Mouse (Mus musculus) E14TG2a.4 (cell line): Measurements from ENCODE around the gene Mapk14.

ENCODE experiments used
- H3K27me3 ChIP-seq: 2 replicates; pipeline ENCODE4 v1.6.1; 2014; ENCODE audit warnings: low read length, control low read depth; ENCODE audit not compliant: insufficient read depth
- H3K36me3 ChIP-seq: 2 replicates; pipeline ENCODE4 v1.6.1; 2014; ENCODE audit warnings: low read length, control low read depth; ENCODE audit not compliant: insufficient read depth
- H3K4me1 ChIP-seq: replicated peaks from 2 replicates; pipeline ENCODE4 v1.6.1; 2014; ENCODE audit warnings: low read depth, low read length, control low read depth
- H3K4me3 ChIP-seq: replicated peaks from 2 replicates; pipeline ENCODE4 v1.5.1; 2014; ENCODE audit warnings: mild to moderate bottlenecking, low read length
- H3K9me3 ChIP-seq: 2 replicates; pipeline ENCODE4 v1.6.1; 2014; ENCODE audit warnings: low read length, control low read depth
- CTCF ChIP-seq: conservative IDR thresholded peaks from 2 replicates; pipeline ENCODE4 v1.5.1; 2014; ENCODE audit warnings: low read length
- NANOG ChIP-seq: IDR thresholded peaks from 2 replicates; pipeline ENCODE4 v1.6.1; 2014; ENCODE audit warnings: borderline replicate concordance, low read length, mixed read lengths
- POU5F1 ChIP-seq: IDR thresholded peaks from 2 replicates; pipeline ENCODE4 v1.6.1; 2014; ENCODE audit warnings: low read length, borderline replicate concordance

The Mapk14 gene

DNA sequence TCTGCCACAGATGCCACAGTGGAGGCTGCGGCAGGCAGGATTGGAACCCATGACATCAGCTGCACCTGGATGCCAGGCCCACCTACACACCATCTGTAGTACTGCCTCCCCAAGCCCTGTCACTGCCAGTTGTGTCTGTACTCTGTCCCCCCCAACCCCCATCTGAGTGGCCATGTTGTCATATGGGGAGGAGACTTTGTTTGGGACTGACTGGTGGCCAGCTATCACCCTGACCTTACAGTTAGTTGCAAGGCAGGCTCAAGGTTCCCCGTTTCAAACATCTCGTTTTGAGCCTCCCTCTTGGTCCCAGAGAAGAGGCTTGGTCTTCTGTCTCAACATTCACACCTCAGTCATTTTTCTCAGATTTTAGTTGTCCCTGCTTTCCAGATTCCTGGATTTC is 88.6 kb downstream of the Mapk14 start:
- Histone ChIP-seq H3K36me3 (peaks cover 21% of the 10 kb centered on the region), H3K4me3 (no peak overlapping the region), H3K4me1 (peaks cover 86% of the 10 kb centered on the region), H3K27me3 (no peaks in the 10 kb centered on the region), H3K9me3 (no peaks in the 10 kb centered on the region)
- TF ChIP-seq NANOG (no peak), POU5F1 (no peak), CTCF (no peak)

DNA sequence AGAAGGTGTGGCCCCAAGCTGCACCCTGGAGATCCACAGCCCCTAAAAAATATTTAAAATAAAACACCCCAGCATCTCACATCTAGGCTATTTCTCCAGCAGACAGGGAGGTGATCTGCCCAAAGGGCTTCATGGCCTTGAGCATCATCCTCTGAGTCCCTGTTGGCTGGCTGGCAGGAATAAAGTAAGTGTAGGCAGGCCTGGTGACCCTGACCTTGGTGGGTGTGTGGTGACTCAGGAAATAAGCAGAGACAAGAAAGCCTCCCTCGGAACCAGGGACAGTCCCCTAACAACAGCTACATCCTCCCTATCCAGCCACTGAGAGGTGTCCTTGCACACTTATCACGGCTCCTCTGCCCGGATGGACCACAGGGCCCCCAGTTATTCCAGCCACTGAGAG is 89.7 kb downstream of the Mapk14 start:
- TF ChIP-seq POU5F1 (no peak), CTCF (no peak)
- peak overlapping the region; percentile 39 for H3K4me3 ChIP-seq

DNA sequence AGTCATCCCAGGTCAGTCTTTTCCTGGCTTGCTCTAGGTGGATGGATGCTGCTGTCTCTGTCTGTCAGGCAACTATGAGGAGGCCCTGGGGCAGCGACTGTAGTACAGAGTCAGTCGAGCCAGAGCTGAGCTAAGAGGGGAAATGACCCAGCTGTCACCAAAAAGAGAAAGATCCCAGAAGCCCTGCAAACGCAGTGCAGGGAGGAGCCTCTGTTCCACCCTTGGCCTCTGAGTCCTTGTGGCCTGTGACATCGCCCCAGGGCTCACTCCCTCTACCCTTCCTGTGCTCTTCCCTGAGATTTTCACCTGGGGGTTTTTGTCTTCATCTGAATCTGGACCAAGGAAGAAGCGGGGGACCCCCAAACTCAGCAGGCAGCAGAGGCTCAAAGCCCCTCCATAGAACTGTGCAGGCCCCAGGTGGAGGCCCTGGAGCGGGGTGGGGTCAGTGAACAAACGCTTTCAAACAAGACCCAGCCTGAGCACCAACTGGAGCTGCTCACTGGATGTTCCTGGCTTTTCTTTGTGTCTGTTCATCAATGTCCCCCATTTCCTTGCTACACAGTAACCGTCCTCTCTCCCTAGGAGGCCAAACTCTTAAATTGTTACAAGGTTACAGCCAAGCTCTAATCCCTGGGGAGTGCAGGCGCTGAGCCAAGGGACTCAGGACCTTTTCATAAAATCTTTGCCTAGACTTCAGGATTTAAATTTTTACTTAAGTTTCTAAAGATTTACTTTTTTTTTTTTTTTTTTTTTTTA is 90.3 kb downstream of the Mapk14 start:
- peak overlapping the region; percentile 39 for H3K4me3 ChIP-seq
- no peaks in the 10 kb centered on the region for H3K9me3 ChIP-seq
- H3K4me1 ChIP-seq, result peaks cover 89% of the 10 kb centered on the region
- TF ChIP-seq NANOG (peak; percentile 45; the same call in 1 of the 2 replicates), POU5F1 (no peak)
- H3K27me3 ChIP-seq, result no peaks in the 10 kb centered on the region
- H3K36me3 ChIP-seq, result peaks cover 26% of the 10 kb centered on the region

More for the DNA sequence above, 89.7 kb downstream of the Mapk14 start:
- no peaks in the 10 kb centered on the region for H3K9me3 ChIP-seq
- H3K27me3 ChIP-seq, result no peaks in the 10 kb centered on the region
- peaks cover 89% of the 10 kb centered on the region for H3K4me1 ChIP-seq
- peaks cover 21% of the 10 kb centered on the region for H3K36me3 ChIP-seq

- no peaks in the 10 kb centered on the region for H3K9me3 ChIP-seq
- peaks cover 22% of the 10 kb centered on the region for H3K36me3 ChIP-seq
- no peak for TF ChIP-seq POU5F1
- TF ChIP-seq CTCF, result no peak
- TF ChIP-seq NANOG, result 0 out of 2 replicates have a peak, but pooled peaks have one; percentile 25
- H3K4me1 ChIP-seq, result peaks cover 94% of the 10 kb centered on the region
- H3K27me3 ChIP-seq, result no peaks in the 10 kb centered on the region
- H3K4me3 ChIP-seq, result peak overlapping the region; percentile 79
Measured at GRCm38 (mm10) chr17:28785036-28785435, 93.9 kb downstream of the Mapk14 start.

DNA sequence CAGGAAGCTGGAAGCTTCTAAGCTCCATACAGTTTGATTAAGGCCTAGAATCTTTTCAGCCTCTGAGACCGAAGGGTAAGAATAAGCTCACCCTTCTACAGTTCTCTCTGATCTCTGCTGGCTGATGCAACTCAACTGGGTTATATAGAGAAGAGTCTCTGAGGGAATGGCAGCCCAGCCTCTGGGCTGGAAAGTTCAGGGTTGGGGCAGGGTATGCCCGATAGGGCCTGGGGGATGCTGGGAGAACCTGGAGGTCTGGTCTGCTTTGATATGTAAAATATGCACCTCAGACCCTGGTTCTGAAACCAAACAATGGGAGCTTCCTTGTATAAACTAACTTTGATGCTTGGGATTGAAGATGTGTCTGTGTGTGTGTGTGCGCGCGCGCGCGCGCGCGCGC is 96.4 kb downstream of the Mapk14 start:
- TF ChIP-seq CTCF (no peak), POU5F1 (no peak), NANOG (no peak)
- Histone ChIP-seq H3K4me3 (peak overlapping the region; percentile 79), H3K4me1 (peaks cover 88% of the 10 kb centered on the region), H3K36me3 (peaks cover 40% of the 10 kb centered on the region), H3K27me3 (no peaks in the 10 kb centered on the region), H3K9me3 (no peaks in the 10 kb centered on the region)

DNA sequence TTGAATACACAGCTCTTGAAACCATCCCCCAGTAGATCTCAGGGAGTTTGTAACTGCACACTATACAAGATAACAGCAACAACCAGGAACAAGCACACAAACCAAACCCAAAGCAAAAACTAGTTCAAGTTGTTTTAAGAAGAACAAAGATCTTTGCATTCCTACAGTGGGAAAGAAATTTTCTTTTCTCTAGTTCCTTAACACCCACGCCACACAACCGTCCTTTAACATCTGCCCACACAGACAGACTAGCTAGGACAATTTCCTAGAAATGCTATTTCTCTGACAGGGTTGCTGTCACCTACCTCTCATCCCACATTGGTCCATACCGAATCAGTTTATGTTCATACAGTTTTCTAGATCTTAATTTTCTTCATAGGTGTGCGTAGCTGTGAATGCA is 105.9 kb downstream of the Mapk14 start:
- Histone ChIP-seq H3K9me3 (peaks cover 4% of the 10 kb centered on the region; the same call in 1 of the 2 replicates), H3K27me3 (no peaks in the 10 kb centered on the region), H3K4me3 (no peak overlapping the region), H3K4me1 (peaks cover 46% of the 10 kb centered on the region), H3K36me3 (peaks cover 67% of the 10 kb centered on the region)
- no peak for TF ChIP-seq POU5F1
- no peak for TF ChIP-seq CTCF
- TF ChIP-seq NANOG, result no peak
